Mouse (Mus musculus) liver (tissue): ENCODE data around the gene Pcsk4.

Source experiments
- DNase-seq: peaks from one replicate; pipeline ENCODE4 v3.0.0-alpha.2; 2020; ENCODE audit warnings: mixed read lengths

The Pcsk4 gene

GRCm38 (mm10) chr10:80321670-80322581 lies 7.4 kb downstream of the Pcsk4 start:
- DNase-seq: no peak

DNA sequence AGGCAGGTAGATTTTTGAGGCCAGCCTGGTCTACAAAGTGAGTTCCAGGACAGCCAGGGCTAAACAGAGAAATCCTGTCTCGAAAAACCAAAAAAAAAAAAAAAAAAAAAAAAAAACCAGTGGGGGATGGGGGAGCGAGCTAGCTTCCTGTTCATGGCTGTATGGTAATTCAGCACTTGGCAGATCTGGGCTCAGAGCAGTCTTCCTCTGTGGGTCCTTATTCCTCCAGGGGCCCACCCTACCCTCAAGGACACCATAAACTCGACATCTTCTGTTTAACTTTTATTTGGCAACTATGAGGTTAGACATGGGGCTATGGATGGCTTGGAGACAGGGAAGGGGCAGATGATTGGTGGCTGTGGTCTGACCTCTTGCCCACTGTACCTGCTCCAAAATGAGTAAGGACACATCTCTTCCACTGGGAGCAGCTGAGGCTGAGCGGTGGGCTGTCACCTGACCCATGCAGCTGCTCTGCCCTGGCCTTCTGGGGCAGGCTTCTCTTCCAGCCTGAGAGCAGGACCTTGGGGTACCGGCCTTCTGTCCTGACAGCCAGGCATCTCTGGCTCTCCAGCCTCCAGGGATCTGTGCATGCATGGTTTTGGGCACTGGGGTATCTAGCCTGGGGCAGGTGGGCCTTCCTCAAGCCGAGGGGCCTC lies 8.2 kb downstream of the Pcsk4 start:
- DNase-seq: no peak

DNA sequence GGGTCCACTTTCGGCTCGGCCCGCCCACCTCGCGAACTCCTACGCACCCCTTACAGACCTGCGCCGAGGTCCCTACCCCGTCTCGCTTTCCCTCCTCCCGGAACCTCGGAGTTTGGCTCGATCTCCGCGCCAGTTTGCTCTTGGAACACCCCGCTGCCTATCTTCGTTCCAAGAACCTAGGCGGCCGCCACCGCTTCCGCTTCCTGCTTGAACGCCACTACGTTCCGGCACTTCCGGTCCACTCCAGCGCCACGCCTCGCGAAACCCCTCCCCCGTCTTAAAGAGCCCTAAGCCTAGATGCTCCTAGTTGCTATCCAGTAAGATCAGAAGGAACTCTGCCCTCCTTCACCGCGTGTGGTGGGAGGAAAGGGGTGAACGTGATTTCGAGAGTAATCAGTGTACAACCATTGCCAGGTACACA lies 8.9 kb downstream of the Pcsk4 start, which contains the start of gene 2310011J03Rik:
2310011J03Rik (minus strand) TSS at position 198 of the 421 bp plus-strand sequence.
- peak; percentile 94 for DNase-seq

GRCm38 (mm10) chr10:80317011-80317410 lies 12.3 kb downstream of the Pcsk4 start:
- no peak for DNase-seq

GRCm38 (mm10) chr10:80316359-80316781 lies 12.9 kb downstream of the Pcsk4 start:
- no peak for DNase-seq

DNA sequence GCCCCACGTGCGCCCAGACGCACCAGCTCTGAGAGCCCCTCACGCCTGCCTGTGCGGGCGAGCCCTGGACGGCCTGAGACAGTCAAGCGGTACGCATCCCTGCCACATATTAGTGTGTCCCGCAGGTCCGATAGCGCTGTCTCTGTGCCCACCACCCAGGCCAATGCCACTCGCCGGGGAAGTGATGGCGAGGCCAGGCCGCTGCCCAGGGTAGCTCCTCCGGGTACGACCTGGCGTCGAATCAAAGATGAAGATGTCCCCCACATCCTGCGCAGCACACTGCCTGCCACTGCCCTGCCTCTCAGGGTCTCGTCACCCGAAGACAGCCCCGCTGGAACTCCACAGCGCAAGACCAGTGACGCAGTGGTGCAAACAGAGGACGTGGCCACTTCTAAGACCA lies 14.0 kb downstream of the Pcsk4 start:
- DNase-seq: no peak

DNA sequence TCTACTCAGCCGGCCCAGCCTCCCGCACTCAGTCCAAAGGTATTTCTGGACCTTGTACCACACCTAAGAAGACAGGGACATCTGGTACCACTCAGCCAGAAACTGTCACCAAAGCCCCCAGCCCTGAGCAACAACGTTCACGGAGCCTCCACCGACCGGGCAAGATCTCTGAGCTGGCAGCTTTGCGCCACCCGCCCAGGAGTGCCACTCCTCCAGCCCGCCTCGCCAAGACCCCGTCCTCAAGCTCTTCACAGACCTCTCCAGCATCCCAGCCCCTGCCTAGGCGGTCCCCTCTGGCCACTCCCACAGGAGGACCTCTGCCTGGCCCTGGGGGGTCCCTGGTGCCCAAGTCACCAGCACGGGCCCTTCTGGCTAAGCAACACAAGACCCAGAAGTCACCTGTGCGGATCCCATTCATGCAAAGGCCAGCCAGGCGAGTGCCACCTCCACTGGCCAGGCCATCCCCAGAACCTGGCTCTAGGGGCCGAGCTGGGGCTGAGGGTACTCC lies 14.8 kb downstream of the Pcsk4 start:
- DNase-seq: no peak

- no peak for DNase-seq
These were observed 15.6 kb downstream of the Pcsk4 start for GRCm38 (mm10) chr10:80313627-80314201.

- DNase-seq: no peak
These were observed 16.5 kb downstream of the Pcsk4 start for GRCm38 (mm10) chr10:80312586-80313504.

DNA sequence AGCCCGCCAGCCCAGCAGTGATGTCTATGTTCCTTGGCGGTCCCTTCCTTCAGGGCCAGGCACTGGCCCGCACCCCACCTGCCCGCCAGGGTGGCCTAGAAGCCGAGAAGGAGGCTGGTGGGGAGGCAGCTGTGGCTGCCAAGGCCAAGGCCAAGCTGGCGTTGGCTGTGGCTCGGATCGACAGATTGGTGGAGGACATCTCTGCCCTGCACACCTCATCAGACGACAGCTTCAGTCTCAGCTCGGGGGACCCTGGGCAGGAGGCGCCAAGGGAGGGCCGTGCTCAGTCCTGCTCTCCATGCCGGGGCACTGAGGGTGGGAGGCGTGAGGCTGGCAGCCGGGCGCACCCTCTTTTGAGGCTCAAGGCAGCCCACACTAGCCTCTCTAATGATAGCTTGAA lies 17.7 kb downstream of the Pcsk4 start:
- no peak for DNase-seq

- peak; percentile 75 for DNase-seq
These were observed 24.4 kb downstream of the Pcsk4 start for GRCm38 (mm10) chr10:80304862-80305261.

DNA sequence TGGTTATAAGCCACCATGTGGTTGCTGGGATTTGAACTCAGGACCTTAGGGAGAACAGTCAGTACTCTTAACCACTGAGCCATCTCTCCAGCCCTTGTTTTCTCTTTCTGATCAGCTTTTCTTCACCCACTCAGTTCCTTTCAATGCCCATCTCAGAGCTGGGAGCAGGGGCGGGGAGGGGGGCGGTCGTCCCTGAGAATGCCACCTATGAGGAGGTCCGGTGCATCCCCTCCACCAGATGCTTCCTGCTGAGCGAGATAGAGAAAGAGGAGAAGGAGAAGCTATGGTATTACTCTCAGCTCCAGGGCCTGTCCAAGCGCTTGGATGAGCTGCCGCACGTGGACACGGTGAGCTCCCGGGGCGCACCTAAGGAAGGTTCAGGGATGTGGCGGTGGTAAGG lies 24.8 kb downstream of the Pcsk4 start:
- no peak for DNase-seq

- DNase-seq: peak; percentile 61
These were observed 26.8 kb downstream of the Pcsk4 start for GRCm38 (mm10) chr10:80302471-80302881.

GRCm38 (mm10) chr10:80302082-80302355 lies 27.3 kb downstream of the Pcsk4 start:
- no peak for DNase-seq

GRCm38 (mm10) chr10:80301256-80302081 lies 27.8 kb downstream of the Pcsk4 start:
- no peak for DNase-seq

- no peak for DNase-seq
These were observed 28.6 kb downstream of the Pcsk4 start for GRCm38 (mm10) chr10:80300672-80301181.

GRCm38 (mm10) chr10:80299824-80300223 lies 29.5 kb downstream of the Pcsk4 start:
- no peak for DNase-seq

DNA sequence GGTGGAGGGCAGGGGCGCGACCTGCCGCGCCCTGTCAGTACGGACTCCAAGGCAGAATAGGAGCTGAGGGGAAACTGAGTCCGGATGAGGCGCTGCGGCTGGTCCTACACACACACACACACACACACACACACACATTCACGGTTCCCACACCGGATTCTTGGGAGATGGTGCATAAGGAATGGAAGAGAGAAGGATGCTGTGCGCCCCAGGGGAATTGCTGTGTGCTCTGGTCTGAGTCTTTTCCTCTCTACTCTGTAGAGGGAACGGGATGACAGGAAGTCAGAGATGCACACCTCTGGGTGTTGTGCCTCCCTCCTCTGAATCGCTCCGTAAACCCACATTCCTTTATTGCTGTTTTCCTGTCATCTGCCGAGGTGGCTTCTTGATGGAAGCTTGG lies 30.0 kb downstream of the Pcsk4 start:
- no peak for DNase-seq

- no peak for DNase-seq
These were observed 30.6 kb downstream of the Pcsk4 start for GRCm38 (mm10) chr10:80298571-80299281.

- DNase-seq: no peak
These were observed 31.7 kb downstream of the Pcsk4 start for GRCm38 (mm10) chr10:80297526-80298133.
